Mouse (Mus musculus) cortical plate, adult 2 months (tissue): ENCODE results near the gene Akt1s1.

ENCODE experiments used
- CTCF ChIP-seq: fragments of 200-500 bp; IDR thresholded peaks from 2 replicates; pipeline ENCODE4 v1.5.1; 2011; ENCODE audit warnings: mild to moderate bottlenecking, control low read depth, low read length; ENCODE audit not compliant: insufficient read depth; ENCODE audit errors: extremely low read depth
- POLR2A ChIP-seq: fragments of 200-500 bp; IDR thresholded peaks from 2 replicates; pipeline ENCODE4 v1.6.1; 2011; ENCODE audit warnings: mild to moderate bottlenecking, low read length, control low read depth; ENCODE audit not compliant: insufficient read depth; ENCODE audit errors: extremely low read depth

GRCm38 (mm10) chr7:44818751-44819235, 30.0 kb upstream of the Akt1s1 start:
- no peak for TF ChIP-seq POLR2A
- no peak for TF ChIP-seq CTCF
